Mouse (Mus musculus): ENCODE measurements around the gene Sars2. TPM values are rescaled to one million over a fixed set of nuclear protein-coding genes. Genes with fewer than 3 reads are reported as not detected.

Gene Sars2
- polyA plus RNA-seq, 1 experiment, result 11.9 TPM

- Histone ChIP-seq H3K27ac (ENCODE audit: control insufficient read depth, insufficient read depth, low read depth, low read length, poor library complexity) (no peak overlapping the region), H3K4me3 (replicated peaks; ENCODE audit: control insufficient read depth, low read depth, low read length) (no peak overlapping the region), H3K4me1 (ENCODE audit: control insufficient read depth, insufficient read depth, low read length) (no peaks in the 10 kb centered on the region; the same call in 1 of the 2 replicates)
- TF ChIP-seq CTCF (IDR thresholded peaks at IDR 0.05; ENCODE audit: control insufficient read depth, insufficient read depth, low read length) (no peak), POLR2A (IDR thresholded peaks at IDR 0.05; ENCODE audit: borderline replicate concordance, control insufficient read depth, low read depth, low read length) (no peak)
- 70% methylated on average over 2 of the region's 2 CpGs for WGBS
Measured at GRCm38 (mm10) chr7:28719650-28720049, 22.1 kb upstream of the Sars2 start.

GRCm38 (mm10) chr7:28720753-28721537 lies 20.8 kb upstream of the Sars2 start:
- Histone ChIP-seq H3K4me3 (replicated peaks; ENCODE audit: control insufficient read depth, low read depth, low read length) (no peak overlapping the region), H3K4me1 (ENCODE audit: control insufficient read depth, insufficient read depth, low read length) (no peaks in the 10 kb centered on the region; the same call in 1 of the 2 replicates), H3K27ac (ENCODE audit: control insufficient read depth, insufficient read depth, low read depth, low read length, poor library complexity) (no peak overlapping the region)
- TF ChIP-seq POLR2A (IDR thresholded peaks at IDR 0.05; ENCODE audit: borderline replicate concordance, control insufficient read depth, low read depth, low read length) (no peak), CTCF (IDR thresholded peaks at IDR 0.05; ENCODE audit: control insufficient read depth, insufficient read depth, low read length) (no peak)
- WGBS, result 81% methylated on average over 3 of the region's 3 CpGs

GRCm38 (mm10) chr7:28722079-28722478 lies 19.7 kb upstream of the Sars2 start:
- Histone ChIP-seq H3K27ac (ENCODE audit: control insufficient read depth, insufficient read depth, low read depth, low read length, poor library complexity) (no peak overlapping the region), H3K4me1 (ENCODE audit: control insufficient read depth, insufficient read depth, low read length) (no peaks in the 10 kb centered on the region), H3K4me3 (replicated peaks; ENCODE audit: control insufficient read depth, low read depth, low read length) (no peak overlapping the region)
- peak; percentile 36; the same call in 1 of the 2 replicates for TF ChIP-seq CTCF (IDR thresholded peaks at IDR 0.05; ENCODE audit: control insufficient read depth, insufficient read depth, low read length)
- no peak for TF ChIP-seq POLR2A (IDR thresholded peaks at IDR 0.05; ENCODE audit: borderline replicate concordance, control insufficient read depth, low read depth, low read length)
- 85% methylated on average over 7 of the region's 7 CpGs for WGBS

- TF ChIP-seq POLR2A (IDR thresholded peaks at IDR 0.05; ENCODE audit: borderline replicate concordance, control insufficient read depth, low read depth, low read length) (no peak), CTCF (IDR thresholded peaks at IDR 0.05; ENCODE audit: control insufficient read depth, insufficient read depth, low read length) (no peak)
- H3K4me3 ChIP-seq (replicated peaks; ENCODE audit: control insufficient read depth, low read depth, low read length), result no peak overlapping the region
- no peak overlapping the region for H3K27ac ChIP-seq (ENCODE audit: control insufficient read depth, insufficient read depth, low read depth, low read length, poor library complexity)
- 89% methylated on average over 2 of the region's 2 CpGs for WGBS
- H3K4me1 ChIP-seq (ENCODE audit: control insufficient read depth, insufficient read depth, low read length), result no peaks in the 10 kb centered on the region
Measured at GRCm38 (mm10) chr7:28724613-28725012, 17.2 kb upstream of the Sars2 start.

- H3K27ac ChIP-seq (ENCODE audit: control insufficient read depth, insufficient read depth, low read depth, low read length, poor library complexity), result no peak overlapping the region; the same call in 1 of the 2 replicates
- no peak overlapping the region for H3K4me3 ChIP-seq (replicated peaks; ENCODE audit: control insufficient read depth, low read depth, low read length)
- peak; percentile 83 for TF ChIP-seq CTCF (IDR thresholded peaks at IDR 0.05; ENCODE audit: control insufficient read depth, insufficient read depth, low read length)
- TF ChIP-seq POLR2A (IDR thresholded peaks at IDR 0.05; ENCODE audit: borderline replicate concordance, control insufficient read depth, low read depth, low read length), result peak; percentile 31; the same call in 1 of the 2 replicates
- WGBS, result 16% methylated on average over 14 of the region's 14 CpGs
- no peaks in the 10 kb centered on the region for H3K4me1 ChIP-seq (ENCODE audit: control insufficient read depth, insufficient read depth, low read length)
Measured at GRCm38 (mm10) chr7:28726600-28726999, 15.2 kb upstream of the Sars2 start.

- TF ChIP-seq CTCF (IDR thresholded peaks at IDR 0.05; ENCODE audit: control insufficient read depth, insufficient read depth, low read length) (no peak), POLR2A (IDR thresholded peaks at IDR 0.05; ENCODE audit: borderline replicate concordance, control insufficient read depth, low read depth, low read length) (no peak)
- H3K4me3 ChIP-seq (replicated peaks; ENCODE audit: control insufficient read depth, low read depth, low read length), result no peak overlapping the region
- WGBS, result 76% methylated on average over 10 of the region's 10 CpGs
Measured at GRCm38 (mm10) chr7:28727649-28728340, 14.0 kb upstream of the Sars2 start.

GRCm38 (mm10) chr7:28732341-28733142 lies 9.2 kb upstream of the Sars2 start:
- H3K4me3 ChIP-seq (replicated peaks; ENCODE audit: control insufficient read depth, low read depth, low read length), result peak overlapping the region; percentile 27
- no peak overlapping the region for H3K27ac ChIP-seq (ENCODE audit: control insufficient read depth, insufficient read depth, low read depth, low read length, poor library complexity)
- no peaks in the 10 kb centered on the region; the same call in 1 of the 2 replicates for H3K4me1 ChIP-seq (ENCODE audit: control insufficient read depth, insufficient read depth, low read length)
- TF ChIP-seq POLR2A (IDR thresholded peaks at IDR 0.05; ENCODE audit: borderline replicate concordance, control insufficient read depth, low read depth, low read length) (no peak), CTCF (IDR thresholded peaks at IDR 0.05; ENCODE audit: control insufficient read depth, insufficient read depth, low read length) (no peak)
- 24% methylated on average over 58 of the region's 58 CpGs for WGBS

More at GRCm38 (mm10) chr7:28727649-28728340, 14.0 kb upstream of the Sars2 start:
- H3K27ac ChIP-seq (ENCODE audit: control insufficient read depth, insufficient read depth, low read depth, low read length, poor library complexity), result no peak overlapping the region
- H3K4me1 ChIP-seq (ENCODE audit: control insufficient read depth, insufficient read depth, low read length), result no peaks in the 10 kb centered on the region; the same call in 1 of the 2 replicates

Data from bone marrow, adult 2 months (tissue).